Mouse (Mus musculus) heart, postnatal 0 days (tissue): Measurements from ENCODE around the gene Ipp.

Source experiments
- CTCF ChIP-seq: IDR thresholded peaks from 2 replicates; pipeline ENCODE4 v1.5.1; 2016; ENCODE audit warnings: antibody characterized with exemption, control low read depth, low read depth
- EP300 ChIP-seq: IDR thresholded peaks from 2 replicates; pipeline ENCODE4 v1.6.1; 2016; ENCODE audit warnings: antibody characterized with exemption, low read depth

DNA sequence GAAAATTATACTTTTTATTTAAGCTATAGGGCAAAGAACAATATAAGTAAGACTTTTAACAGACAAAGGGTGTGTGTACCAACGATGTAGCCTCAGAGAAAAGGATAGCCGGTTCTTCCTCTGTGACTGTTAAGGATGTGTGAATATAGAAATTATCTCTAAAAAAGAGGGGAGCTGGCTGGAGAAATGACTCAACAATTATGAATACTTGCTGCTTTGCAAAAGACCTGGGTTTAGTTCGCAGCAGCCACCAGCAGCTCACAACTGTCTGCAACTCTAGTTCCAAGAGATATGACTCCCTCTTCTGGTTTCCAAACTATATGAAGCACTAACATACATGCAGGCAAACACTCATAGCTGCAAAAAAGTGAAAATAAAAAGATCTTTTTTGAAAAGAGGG, 45.4 kb upstream of the Ipp start:
- TF ChIP-seq CTCF: no peak
- no peak for TF ChIP-seq EP300
